Comparison of ENCODE assay signal across 20 mouse cellular contexts in genomic region chr8:78129061-78129460, GRCm38 (mm10).
DNase-seq lines count a peak whose midpoint lies in the region; ATAC-seq lines count a peak whose summit lies in the region.
"Had no signal": no experiment of that assay in that cellular context is flagged by ENCODE, and none has a peak within 500 bp of the region (broad histone marks: within the 10 kb centered on the region; RNA-seq: fewer than 3 reads in every experiment).

No protein-coding gene starts in this region.

- no peak overlapping the region for H3K4me2 ChIP-seq in embryonic facial prominence, embryonic 14.5 days (ENCODE audit: low read depth, low read length)
- no peak overlapping the region for H3K4me2 ChIP-seq in midbrain, embryonic 14.5 days (ENCODE audit: low read length)
- H3K4me2 ChIP-seq in midbrain, embryonic 11.5 days: no peak overlapping the region
- H3K4me2 ChIP-seq in hindbrain, embryonic 13.5 days: no peak overlapping the region
- H3K4me2 ChIP-seq: embryonic facial prominence, embryonic 15.5 days; heart, embryonic 13.5 days; intestine, embryonic 15.5 days; limb, embryonic 15.5 days had no signal

- H3K36me3 ChIP-seq in embryonic facial prominence, embryonic 14.5 days (ENCODE audit: control insufficient read depth, insufficient read depth, low read length): no peaks in the 10 kb centered on the region
- H3K36me3 ChIP-seq in embryonic facial prominence, embryonic 10.5 days (replicated peaks): no peaks in the 10 kb centered on the region
- H3K36me3 ChIP-seq in midbrain, embryonic 14.5 days (ENCODE audit: control insufficient read depth, insufficient read depth, low read length): no peaks in the 10 kb centered on the region
- no peaks in the 10 kb centered on the region for H3K36me3 ChIP-seq in midbrain, embryonic 11.5 days (ENCODE audit: control insufficient read depth, insufficient read depth, low read length)
- H3K36me3 ChIP-seq in hindbrain, embryonic 13.5 days: no peaks in the 10 kb centered on the region
- H3K36me3 ChIP-seq: embryonic facial prominence, embryonic 15.5 days; heart, embryonic 13.5 days; intestine, embryonic 15.5 days; limb, embryonic 15.5 days had no signal

- no peaks in the 10 kb centered on the region for H3K27me3 ChIP-seq in embryonic facial prominence, embryonic 14.5 days (replicated peaks; ENCODE audit: control insufficient read depth, insufficient read depth, low read length)
- no peaks in the 10 kb centered on the region; the same call in none of the 2 replicates for H3K27me3 ChIP-seq in embryonic facial prominence, embryonic 10.5 days (replicated peaks; ENCODE audit: low read depth, poor library complexity, severe bottlenecking)
- no peaks in the 10 kb centered on the region for H3K27me3 ChIP-seq in midbrain, embryonic 14.5 days (ENCODE audit: control insufficient read depth, insufficient read depth, low read length)
- H3K27me3 ChIP-seq in midbrain, embryonic 11.5 days (ENCODE audit: control insufficient read depth, insufficient read depth, low read length): no peaks in the 10 kb centered on the region
- H3K27me3 ChIP-seq in hindbrain, embryonic 13.5 days: 0 out of 2 replicates have a peak, but pooled peaks cover 11% of the 10 kb centered on the region
- H3K27me3 ChIP-seq: embryonic facial prominence, embryonic 15.5 days; heart, embryonic 13.5 days; intestine, embryonic 15.5 days; limb, embryonic 15.5 days had no signal

- no peak overlapping the region for H3K9ac ChIP-seq in embryonic facial prominence, embryonic 14.5 days (ENCODE audit: low read depth, low read length)
- no peak overlapping the region for H3K9ac ChIP-seq in midbrain, embryonic 14.5 days (replicated peaks; ENCODE audit: low read length)
- H3K9ac ChIP-seq in midbrain, embryonic 11.5 days (ENCODE audit: low read length): no peak overlapping the region
- H3K9ac ChIP-seq in hindbrain, embryonic 13.5 days: no peak overlapping the region
- H3K9ac ChIP-seq: embryonic facial prominence, embryonic 15.5 days; heart, embryonic 13.5 days; intestine, embryonic 15.5 days; limb, embryonic 15.5 days had no signal

- DNase-seq in embryonic facial prominence, embryonic 14.5 days (ENCODE audit: low spot score): peak; percentile 36
- no peak for DNase-seq in embryonic facial prominence, embryonic 10.5 days (ENCODE audit: low spot score)
- peak; percentile 57 for DNase-seq in midbrain, embryonic 14.5 days
- no peak for DNase-seq in midbrain, embryonic 11.5 days (ENCODE audit: low spot score, missing footprints)
- DNase-seq in retina, embryonic 14.5 days (ENCODE audit: low spot score): peak; percentile 91
- DNase-seq in adrenal gland, postnatal 25 days: no peak
- DNase-seq in cerebellum, postnatal 14 days: no peak
- DNase-seq: adrenal gland, postnatal 10 days; cerebellum, adult 11 months; cerebellum, postnatal 10 days; kidney, adult 9 months; kidney, postnatal 36 days; lung, postnatal 14 days; thymus, adult 2 months had no signal

- no peaks in the 10 kb centered on the region for H3K4me1 ChIP-seq in embryonic facial prominence, embryonic 14.5 days (ENCODE audit: control insufficient read depth, insufficient read depth, low read length)
- peaks cover 6% of the 10 kb centered on the region; the same call in 1 of the 2 replicates for H3K4me1 ChIP-seq in embryonic facial prominence, embryonic 10.5 days
- H3K4me1 ChIP-seq in midbrain, embryonic 14.5 days (ENCODE audit: control insufficient read depth, insufficient read depth, low read length): peaks cover 9% of the 10 kb centered on the region; the same call in 1 of the 2 replicates
- no peaks in the 10 kb centered on the region for H3K4me1 ChIP-seq in midbrain, embryonic 11.5 days (ENCODE audit: control insufficient read depth, insufficient read depth, low read length)
- 0 out of 2 replicates have a peak, but pooled peaks cover 6% of the 10 kb centered on the region for H3K4me1 ChIP-seq in hindbrain, embryonic 13.5 days (replicated peaks)
- H3K4me1 ChIP-seq: embryonic facial prominence, embryonic 15.5 days; heart, embryonic 13.5 days; intestine, embryonic 15.5 days; limb, embryonic 15.5 days had no signal

- ATAC-seq in embryonic facial prominence, embryonic 14.5 days (ENCODE audit: low read depth): peak; percentile 78; the same call in 1 of the 2 replicates
- ATAC-seq in midbrain, embryonic 14.5 days (ENCODE audit: low FRiP score, low TSS enrichment): peak; percentile 40; the same call in 1 of the 2 replicates
- no peak for ATAC-seq in midbrain, embryonic 11.5 days (ENCODE audit: low FRiP score)
- peak; percentile 77 for ATAC-seq in hindbrain, embryonic 13.5 days (ENCODE audit: low FRiP score)
- ATAC-seq: intestine, embryonic 15.5 days; Patski had no signal

- WGBS in embryonic facial prominence, embryonic 14.5 days: 51% methylated on average over 5 of the region's 5 CpGs
- WGBS in embryonic facial prominence, embryonic 10.5 days: 52% methylated on average over 5 of the region's 5 CpGs
- 18% methylated on average over 5 of the region's 5 CpGs for WGBS in midbrain, embryonic 14.5 days
- WGBS in midbrain, embryonic 11.5 days: 71% methylated on average over 5 of the region's 5 CpGs
- WGBS in hindbrain, embryonic 13.5 days: 29% methylated on average over 5 of the region's 5 CpGs

- no peaks in the 10 kb centered on the region for H3K9me3 ChIP-seq in embryonic facial prominence, embryonic 14.5 days (ENCODE audit: control insufficient read depth, low read length)
- H3K9me3 ChIP-seq in embryonic facial prominence, embryonic 10.5 days: no peaks in the 10 kb centered on the region
- H3K9me3 ChIP-seq in midbrain, embryonic 14.5 days (ENCODE audit: control insufficient read depth, low read length): no peaks in the 10 kb centered on the region
- no peaks in the 10 kb centered on the region for H3K9me3 ChIP-seq in midbrain, embryonic 11.5 days (ENCODE audit: control insufficient read depth, low read length)
- no peaks in the 10 kb centered on the region for H3K9me3 ChIP-seq in hindbrain, embryonic 13.5 days
- H3K9me3 ChIP-seq: embryonic facial prominence, embryonic 15.5 days; heart, embryonic 13.5 days; intestine, embryonic 15.5 days; limb, embryonic 15.5 days had no signal

- no peak overlapping the region for H3K4me3 ChIP-seq in embryonic facial prominence, embryonic 14.5 days (ENCODE audit: low read depth, low read length)
- H3K4me3 ChIP-seq in embryonic facial prominence, embryonic 10.5 days: no peak overlapping the region
- H3K4me3 ChIP-seq in midbrain, embryonic 14.5 days (replicated peaks; ENCODE audit: low read depth, low read length): no peak overlapping the region
- no peak overlapping the region for H3K4me3 ChIP-seq in midbrain, embryonic 11.5 days (ENCODE audit: low read depth, low read length)
- H3K4me3 ChIP-seq in hindbrain, embryonic 13.5 days: no peak overlapping the region
- H3K4me3 ChIP-seq: embryonic facial prominence, embryonic 15.5 days; heart, embryonic 13.5 days; intestine, embryonic 15.5 days; limb, embryonic 15.5 days had no signal

- no peak overlapping the region for H3K27ac ChIP-seq in embryonic facial prominence, embryonic 14.5 days (replicated peaks; ENCODE audit: low read depth, low read length)
- H3K27ac ChIP-seq in embryonic facial prominence, embryonic 10.5 days (replicated peaks): no peak overlapping the region
- no peak overlapping the region for H3K27ac ChIP-seq in midbrain, embryonic 14.5 days (replicated peaks; ENCODE audit: low read depth, low read length)
- no peak overlapping the region for H3K27ac ChIP-seq in midbrain, embryonic 11.5 days (ENCODE audit: low read depth, low read length)
- no peak overlapping the region for H3K27ac ChIP-seq in hindbrain, embryonic 13.5 days
- H3K27ac ChIP-seq: embryonic facial prominence, embryonic 15.5 days; heart, embryonic 13.5 days; intestine, embryonic 15.5 days; limb, embryonic 15.5 days had no signal

Comparison
In these comparisons a context has a peak if more than half of its experiments do, and no peak if none do; other contexts are left out.
1. DNase-seq: peak in embryonic facial prominence, embryonic 14.5 days (single experiment), midbrain, embryonic 14.5 days (single experiment) and retina, embryonic 14.5 days (single experiment); none in embryonic facial prominence, embryonic 10.5 days (single experiment), midbrain, embryonic 11.5 days (single experiment), adrenal gland, postnatal 25 days (single experiment) and cerebellum, postnatal 14 days (0 of 2).